Mouse (Mus musculus) kidney, embryonic 16.5 days (tissue): ENCODE measurements at regions not wholly inside any gene's neighbourhood (a gene's known extent, or its start where the extent isn't known, plus 50 kb on each side); places are given as distances from the start of the nearest gene placed in this dataset.

Experiments used
- ATAC-seq: fragments of 200-750 bp; cut with Nextera tagmentation; 2 replicates; pipeline ENCODE4 v1.8.0; 2017; ENCODE audit warnings: moderate TSS enrichment; ENCODE audit not compliant: low FRiP score, low TSS enrichment
- H3K27ac ChIP-seq: fragments of 300-500 bp; sonication (generic); 2 replicates; pipeline ENCODE4 v1.5.1; 2014; ENCODE audit warnings: low read length
- H3K27me3 ChIP-seq: fragments of 300-500 bp; sonication (generic); 2 replicates; pipeline ENCODE4 v1.6.1; 2014; ENCODE audit warnings: low read length, control low read depth, mixed read lengths; ENCODE audit not compliant: insufficient read depth
- H3K36me3 ChIP-seq: fragments of 300-500 bp; sonication (generic); 2 replicates; pipeline ENCODE4 v1.6.1; 2014; ENCODE audit warnings: low read length, control low read depth, mixed read lengths; ENCODE audit not compliant: insufficient read depth
- H3K4me1 ChIP-seq: fragments of 300-500 bp; sonication (generic); 2 replicates; pipeline ENCODE4 v1.6.1; 2014; ENCODE audit warnings: low read length, control low read depth, mixed read lengths; ENCODE audit not compliant: insufficient read depth
- H3K4me2 ChIP-seq: fragments of 300-500 bp; sonication (generic); replicated peaks from 2 replicates; pipeline ENCODE4 v1.6.1; 2014; ENCODE audit warnings: low read depth, low read length
- H3K4me3 ChIP-seq: fragments of 300-500 bp; sonication (generic); 2 replicates; pipeline ENCODE4 v1.5.1; 2014; ENCODE audit warnings: mild to moderate bottlenecking, low read length
- H3K9ac ChIP-seq: fragments of 300-500 bp; sonication (generic); replicated peaks from 2 replicates; pipeline ENCODE4 v1.6.1; 2014; ENCODE audit warnings: low read length
- H3K9me3 ChIP-seq: fragments of 300-500 bp; sonication (generic); 2 replicates; pipeline ENCODE4 v1.6.1; 2016; ENCODE audit warnings: low read length, control low read depth
- WGBS: fragments of 180-500 bp; shearing (Covaris S2); extraction: QIAGEN DNeasy Blood & Tissue Kit; methylation state at CpG from one replicate; pipeline ENCODE4 v1.1.7; 2014; 5-methylcytosine and 5-hydroxymethylcytosine counted together

- no peaks in the 10 kb centered on the region for H3K9me3 ChIP-seq
- 86% methylated on average over 1 of the region's 1 CpGs for WGBS
- ATAC-seq = no peak
Measured at GRCm38 (mm10) chr3:56479529-56479928, 296.0 kb upstream of the Nbea start.

GRCm38 (mm10) chr3:56478544-56479140 is 295.1 kb upstream of the Nbea start:
- H3K27ac ChIP-seq = no peak overlapping the region

More at GRCm38 (mm10) chr3:56479529-56479928, 296.0 kb upstream of the Nbea start:
- H3K4me1 ChIP-seq = peaks cover 10% of the 10 kb centered on the region
- no peak overlapping the region for H3K4me3 ChIP-seq
- no peak overlapping the region for H3K4me2 ChIP-seq
- H3K27me3 ChIP-seq = no peaks in the 10 kb centered on the region
- H3K9ac ChIP-seq = no peak overlapping the region
- no peaks in the 10 kb centered on the region for H3K36me3 ChIP-seq
- no peak overlapping the region for H3K27ac ChIP-seq

GRCm38 (mm10) chr3:56475529-56476527 is 292.3 kb upstream of the Nbea start:
- ATAC-seq = no peak
- Histone ChIP-seq H3K4me3 (no peak overlapping the region), H3K9ac (no peak overlapping the region), H3K27me3 (no peaks in the 10 kb centered on the region), H3K36me3 (no peaks in the 10 kb centered on the region), H3K27ac (no peak overlapping the region), H3K9me3 (no peaks in the 10 kb centered on the region), H3K4me1 (peaks cover 13% of the 10 kb centered on the region), H3K4me2 (no peak overlapping the region)
- WGBS = 37% methylated on average over 3 of the region's 3 CpGs

More at GRCm38 (mm10) chr3:56478544-56479140, 295.1 kb upstream of the Nbea start:
- H3K4me3 ChIP-seq = no peak overlapping the region
- H3K36me3 ChIP-seq = no peaks in the 10 kb centered on the region
- H3K27me3 ChIP-seq = no peaks in the 10 kb centered on the region
- peak; percentile 73; the same call in 1 of the 2 replicates for ATAC-seq
- H3K9ac ChIP-seq = no peak overlapping the region
- H3K4me2 ChIP-seq = no peak overlapping the region
- 21% methylated on average over 6 of the region's 6 CpGs for WGBS
- H3K4me1 ChIP-seq = peaks cover 10% of the 10 kb centered on the region
- H3K9me3 ChIP-seq = no peaks in the 10 kb centered on the region

GRCm38 (mm10) chr3:56472651-56473050 is 289.1 kb upstream of the Nbea start:
- Histone ChIP-seq H3K27me3 (no peaks in the 10 kb centered on the region), H3K27ac (no peak overlapping the region), H3K4me3 (no peak overlapping the region), H3K4me1 (peaks cover 3% of the 10 kb centered on the region; the same call in 1 of the 2 replicates), H3K9ac (no peak overlapping the region), H3K4me2 (no peak overlapping the region), H3K9me3 (no peaks in the 10 kb centered on the region), H3K36me3 (no peaks in the 10 kb centered on the region)
- 46% methylated on average over 6 of the region's 6 CpGs for WGBS
- ATAC-seq = no peak

- Histone ChIP-seq H3K36me3 (no peaks in the 10 kb centered on the region), H3K9ac (no peak overlapping the region), H3K4me1 (peaks cover 3% of the 10 kb centered on the region; the same call in 1 of the 2 replicates), H3K4me2 (no peak overlapping the region), H3K4me3 (no peak overlapping the region), H3K27me3 (no peaks in the 10 kb centered on the region), H3K27ac (no peak overlapping the region), H3K9me3 (no peaks in the 10 kb centered on the region)
- no peak for ATAC-seq
- 23% methylated on average over 5 of the region's 5 CpGs for WGBS
Measured at GRCm38 (mm10) chr3:56471823-56472222, 288.3 kb upstream of the Nbea start.

GRCm38 (mm10) chr3:56471185-56471584 is 287.7 kb upstream of the Nbea start:
- Histone ChIP-seq H3K36me3 (no peaks in the 10 kb centered on the region), H3K4me1 (peaks cover 3% of the 10 kb centered on the region; the same call in 1 of the 2 replicates), H3K9me3 (no peaks in the 10 kb centered on the region), H3K4me3 (no peak overlapping the region), H3K9ac (no peak overlapping the region), H3K4me2 (no peak overlapping the region), H3K27ac (no peak overlapping the region), H3K27me3 (no peaks in the 10 kb centered on the region)
- WGBS = 6% methylated on average over 1 of the region's 1 CpGs
- ATAC-seq = no peak

- H3K4me2 ChIP-seq = no peak overlapping the region
- H3K4me3 ChIP-seq = no peak overlapping the region
- no peaks in the 10 kb centered on the region for H3K36me3 ChIP-seq
- no peaks in the 10 kb centered on the region for H3K9me3 ChIP-seq
- H3K27me3 ChIP-seq = no peaks in the 10 kb centered on the region
- no peaks in the 10 kb centered on the region for H3K4me1 ChIP-seq
- no peak overlapping the region for H3K9ac ChIP-seq
- H3K27ac ChIP-seq = no peak overlapping the region
- ATAC-seq = no peak
- 57% methylated on average over 4 of the region's 4 CpGs for WGBS
Measured at GRCm38 (mm10) chr3:56457625-56458024, 274.1 kb upstream of the Nbea start.

GRCm38 (mm10) chr3:56456317-56456716 is 272.8 kb upstream of the Nbea start:
- no peaks in the 10 kb centered on the region for H3K9me3 ChIP-seq
- H3K4me1 ChIP-seq = no peaks in the 10 kb centered on the region
- no peak overlapping the region for H3K9ac ChIP-seq
- no peaks in the 10 kb centered on the region for H3K27me3 ChIP-seq
- no peak for ATAC-seq
- H3K4me2 ChIP-seq = no peak overlapping the region
- no peak overlapping the region for H3K4me3 ChIP-seq
- H3K36me3 ChIP-seq = no peaks in the 10 kb centered on the region
- WGBS = 76% methylated on average over 6 of the region's 6 CpGs
- no peak overlapping the region for H3K27ac ChIP-seq

- H3K36me3 ChIP-seq = no peaks in the 10 kb centered on the region
- no peak for ATAC-seq
- H3K27me3 ChIP-seq = no peaks in the 10 kb centered on the region
- no peak overlapping the region for H3K4me2 ChIP-seq
- WGBS = 61% methylated on average over 5 of the region's 5 CpGs
- no peak overlapping the region for H3K9ac ChIP-seq
- H3K4me3 ChIP-seq = no peak overlapping the region
- peak overlapping the region; percentile 66 for H3K27ac ChIP-seq
- peaks cover 21% of the 10 kb centered on the region for H3K4me1 ChIP-seq
- H3K9me3 ChIP-seq = no peaks in the 10 kb centered on the region
Measured at GRCm38 (mm10) chr3:56438900-56439299, 255.4 kb upstream of the Nbea start.
